Mouse (Mus musculus): ENCODE results near the gene Dkkl1. TPM values are rescaled to one million over a fixed set of nuclear protein-coding genes. Genes with fewer than 3 reads are reported as not detected.
A peak's percentile ranks its signal among the peaks of the same experiment; 100 is the strongest.
"Not testable (repeated sequence)": the region's sequence is repeated elsewhere in the genome, so short reads cannot be mapped to it uniquely, and the experiment has no call there.

Dkkl1 gene
- 4.2 and 8.6 TPM in 2 replicates for polyA plus RNA-seq (2011; ENCODE audit: insufficient read depth, insufficient read length, low read depth, missing spikeins)

DNA sequence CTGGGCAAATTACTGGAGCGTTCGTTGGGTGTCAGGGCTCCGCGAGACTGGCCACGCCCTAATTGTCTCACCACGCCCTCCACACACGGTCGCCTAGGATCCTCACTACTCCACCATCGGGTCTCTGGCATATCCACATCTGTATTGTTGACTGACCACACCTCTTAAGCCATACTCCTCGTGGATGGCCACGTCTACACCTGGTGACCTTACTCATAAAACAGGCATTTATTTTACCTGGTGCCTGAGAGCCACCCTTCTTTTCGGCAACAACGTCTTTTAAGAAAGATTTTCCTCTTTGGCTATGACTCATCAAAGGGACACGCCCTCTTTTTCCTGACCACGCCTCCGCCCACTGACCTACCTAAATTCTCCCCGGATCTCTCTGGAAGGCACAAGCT, at the start of gene Dkkl1:
Dkkl1 (minus strand) TSS at position 297 of the 401 bp plus-strand sequence.
- H3K27ac ChIP-seq (ENCODE audit: insufficient read depth, low read length), result no peak within 1 kb of the TSS
- H3K36me3 ChIP-seq (ENCODE audit: control insufficient read depth, insufficient read depth, low read length, poor library complexity, severe bottlenecking), result no peaks in the 10 kb centered on the region
- no peak within 1 kb of the TSS for H3K9ac ChIP-seq (ENCODE audit: low read depth, poor library complexity, severe bottlenecking)
- H3K4me3 ChIP-seq (ENCODE audit: low read depth, low read length), result peak within 1 kb of the TSS; percentile 24
- no peaks in the 10 kb centered on the region for H3K27me3 ChIP-seq (ENCODE audit: control insufficient read depth, insufficient read depth, low read length, poor library complexity, severe bottlenecking)
- TF ChIP-seq CTCF (IDR thresholded peaks at IDR 0.05; ENCODE audit: low read depth, low read length) (no peak), EP300 (IDR thresholded peaks at IDR 0.05; ENCODE audit: insufficient read depth, low read depth, low read length) (no peak), POLR2A (IDR thresholded peaks at IDR 0.05; ENCODE audit: insufficient read depth, low read length) (no peak)
- peaks cover 1% of the 10 kb centered on the region for H3K4me1 ChIP-seq (ENCODE audit: control insufficient read depth, insufficient read depth, low read length)
- H3K9me3 ChIP-seq (replicated peaks; ENCODE audit: control insufficient read depth, insufficient read depth, low read length, poor library complexity, severe bottlenecking), result no peaks in the 10 kb centered on the region

DNA sequence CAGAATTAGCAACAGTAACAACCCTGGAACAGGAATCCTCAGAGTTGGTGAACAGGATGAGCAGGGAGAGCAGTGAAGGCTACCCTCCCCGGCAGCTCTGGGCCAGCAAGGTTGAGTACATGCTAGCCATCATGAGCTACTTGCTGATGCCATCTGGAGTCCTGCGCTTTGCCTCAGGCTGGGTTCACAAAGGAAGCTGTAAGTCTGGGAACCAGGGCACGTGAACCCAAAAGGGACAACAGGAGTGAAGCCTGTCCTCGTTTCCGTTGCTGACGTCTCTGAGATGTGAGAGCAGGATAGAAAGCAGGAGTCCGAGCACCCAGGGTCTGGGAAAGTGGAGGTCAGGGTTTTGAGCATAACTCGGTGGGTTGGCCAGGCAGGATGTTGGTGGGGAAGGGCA, 47.3 kb upstream of the Dkkl1 start:
- no peaks in the 10 kb centered on the region for H3K27me3 ChIP-seq (ENCODE audit: control insufficient read depth, insufficient read depth, low read length, poor library complexity, severe bottlenecking)
- H3K27ac ChIP-seq (ENCODE audit: insufficient read depth, low read length), result no peak overlapping the region
- H3K4me3 ChIP-seq (ENCODE audit: low read depth, low read length), result no peak overlapping the region
- TF ChIP-seq EP300 (IDR thresholded peaks at IDR 0.05; ENCODE audit: insufficient read depth, low read depth, low read length) (no peak), POLR2A (IDR thresholded peaks at IDR 0.05; ENCODE audit: insufficient read depth, low read length) (no peak), CTCF (IDR thresholded peaks at IDR 0.05; ENCODE audit: low read depth, low read length) (no peak)
- no peaks in the 10 kb centered on the region for H3K36me3 ChIP-seq (ENCODE audit: control insufficient read depth, insufficient read depth, low read length, poor library complexity, severe bottlenecking)
- H3K9me3 ChIP-seq (replicated peaks; ENCODE audit: control insufficient read depth, insufficient read depth, low read length, poor library complexity, severe bottlenecking), result no peaks in the 10 kb centered on the region
- H3K9ac ChIP-seq (ENCODE audit: low read depth, poor library complexity, severe bottlenecking), result no peak overlapping the region
- H3K4me1 ChIP-seq (ENCODE audit: control insufficient read depth, insufficient read depth, low read length), result no peaks in the 10 kb centered on the region

DNA sequence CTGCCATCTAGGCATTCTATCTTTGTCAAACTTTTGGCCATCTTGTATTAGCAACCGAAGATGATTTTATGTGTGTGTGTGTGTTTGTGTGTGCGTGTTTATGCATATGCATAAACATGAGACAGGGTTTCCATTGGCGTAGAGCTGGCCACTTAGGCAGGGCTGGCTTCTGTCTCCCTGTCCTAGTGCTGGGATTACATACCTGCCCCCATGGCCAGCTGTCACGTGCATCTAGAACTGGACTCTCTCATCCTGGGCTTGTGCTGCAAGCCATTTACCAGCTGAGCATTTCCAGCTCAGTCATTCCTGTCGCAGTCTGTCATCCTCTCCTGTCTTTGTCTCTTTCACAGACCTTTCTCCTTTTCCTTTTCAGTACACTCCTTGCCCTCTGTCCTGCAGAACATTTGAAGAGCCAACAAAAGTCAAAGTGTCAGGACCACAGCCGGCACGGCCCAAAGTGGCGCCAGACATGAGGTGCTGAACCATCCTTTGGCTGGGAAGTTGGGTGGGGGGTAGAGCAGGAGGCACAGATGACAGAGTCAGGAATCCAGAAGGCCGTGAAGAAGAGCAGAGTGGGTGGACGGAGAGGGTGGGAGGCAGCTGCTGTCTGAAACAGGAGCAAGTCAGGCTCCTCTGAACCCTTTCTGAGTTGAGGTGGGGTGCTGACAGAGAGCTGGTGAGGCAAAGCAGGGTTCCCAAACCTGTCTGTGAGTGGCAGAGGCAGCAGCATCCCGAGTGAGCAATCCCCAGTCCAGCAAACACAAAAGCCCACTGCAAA, 45.3 kb upstream of the Dkkl1 start:
- Histone ChIP-seq H3K4me1 (ENCODE audit: control insufficient read depth, insufficient read depth, low read length) (no peaks in the 10 kb centered on the region), H3K4me3 (ENCODE audit: low read depth, low read length) (no peak overlapping the region), H3K9me3 (replicated peaks; ENCODE audit: control insufficient read depth, insufficient read depth, low read length, poor library complexity, severe bottlenecking) (no peaks in the 10 kb centered on the region), H3K27ac (ENCODE audit: insufficient read depth, low read length) (no peak overlapping the region), H3K27me3 (ENCODE audit: control insufficient read depth, insufficient read depth, low read length, poor library complexity, severe bottlenecking) (no peaks in the 10 kb centered on the region), H3K9ac (ENCODE audit: low read depth, poor library complexity, severe bottlenecking) (no peak overlapping the region), H3K36me3 (ENCODE audit: control insufficient read depth, insufficient read depth, low read length, poor library complexity, severe bottlenecking) (no peaks in the 10 kb centered on the region)
- TF ChIP-seq EP300 (IDR thresholded peaks at IDR 0.05; ENCODE audit: insufficient read depth, low read depth, low read length) (no peak), POLR2A (IDR thresholded peaks at IDR 0.05; ENCODE audit: insufficient read depth, low read length) (no peak), CTCF (IDR thresholded peaks at IDR 0.05; ENCODE audit: low read depth, low read length) (no peak)

DNA sequence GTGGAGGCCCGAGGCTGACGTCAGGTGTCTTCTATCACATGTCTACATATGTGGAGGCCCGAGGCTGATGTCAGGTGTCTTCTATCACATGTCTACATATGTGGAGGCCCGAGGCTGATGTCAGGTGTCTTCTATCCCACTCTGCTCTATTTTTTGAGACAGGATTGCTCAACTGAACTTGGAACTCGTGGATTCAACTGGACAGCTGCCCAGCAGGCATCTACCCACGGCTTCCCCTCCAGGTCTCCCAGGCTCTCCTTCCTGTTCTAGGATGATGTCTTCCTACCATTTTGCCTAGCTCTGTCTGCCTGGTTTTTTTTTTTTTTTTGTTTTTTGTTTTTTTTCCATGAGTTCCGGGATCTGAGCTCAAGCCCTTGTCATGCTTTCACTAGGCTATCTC, 43.9 kb upstream of the Dkkl1 start:
- H3K36me3 ChIP-seq (ENCODE audit: control insufficient read depth, insufficient read depth, low read length, poor library complexity, severe bottlenecking); H3K27me3 ChIP-seq (ENCODE audit: control insufficient read depth, insufficient read depth, low read length, poor library complexity, severe bottlenecking); H3K9ac ChIP-seq (ENCODE audit: low read depth, poor library complexity, severe bottlenecking); H3K27ac ChIP-seq (ENCODE audit: insufficient read depth, low read length); H3K4me1 ChIP-seq (ENCODE audit: control insufficient read depth, insufficient read depth, low read length); H3K9me3 ChIP-seq (replicated peaks; ENCODE audit: control insufficient read depth, insufficient read depth, low read length, poor library complexity, severe bottlenecking); H3K4me3 ChIP-seq (ENCODE audit: low read depth, low read length): not testable (repeated sequence)

DNA sequence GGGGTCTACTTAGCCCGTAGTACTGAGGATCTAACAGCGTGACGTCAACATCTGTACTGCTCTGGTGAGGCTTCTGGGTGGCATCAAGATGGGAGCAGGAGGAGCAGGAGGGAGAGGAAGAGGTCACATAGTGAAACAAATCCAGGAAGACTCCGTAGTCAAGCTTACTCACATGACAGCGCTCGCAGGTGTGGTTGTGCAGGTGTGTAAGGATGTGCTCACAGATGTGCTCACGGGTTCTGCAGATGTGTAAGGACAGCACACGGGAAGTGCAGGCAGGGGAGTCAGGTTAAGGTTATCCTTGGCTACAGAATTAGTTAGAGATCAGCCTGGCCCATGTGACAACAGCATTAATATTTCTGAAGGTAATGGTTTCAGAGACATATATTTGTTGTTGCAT, 41.9 kb upstream of the Dkkl1 start:
- Histone ChIP-seq H3K27ac (ENCODE audit: insufficient read depth, low read length) (no peak overlapping the region), H3K4me1 (ENCODE audit: control insufficient read depth, insufficient read depth, low read length) (no peaks in the 10 kb centered on the region), H3K9ac (ENCODE audit: low read depth, poor library complexity, severe bottlenecking) (no peak overlapping the region), H3K36me3 (ENCODE audit: control insufficient read depth, insufficient read depth, low read length, poor library complexity, severe bottlenecking) (no peaks in the 10 kb centered on the region), H3K27me3 (ENCODE audit: control insufficient read depth, insufficient read depth, low read length, poor library complexity, severe bottlenecking) (no peaks in the 10 kb centered on the region), H3K9me3 (replicated peaks; ENCODE audit: control insufficient read depth, insufficient read depth, low read length, poor library complexity, severe bottlenecking) (no peaks in the 10 kb centered on the region), H3K4me3 (ENCODE audit: low read depth, low read length) (no peak overlapping the region)
- no peak for TF ChIP-seq EP300 (IDR thresholded peaks at IDR 0.05; ENCODE audit: insufficient read depth, low read depth, low read length)
- TF ChIP-seq CTCF (IDR thresholded peaks at IDR 0.05; ENCODE audit: low read depth, low read length), result no peak
- TF ChIP-seq POLR2A (IDR thresholded peaks at IDR 0.05; ENCODE audit: insufficient read depth, low read length), result no peak

DNA sequence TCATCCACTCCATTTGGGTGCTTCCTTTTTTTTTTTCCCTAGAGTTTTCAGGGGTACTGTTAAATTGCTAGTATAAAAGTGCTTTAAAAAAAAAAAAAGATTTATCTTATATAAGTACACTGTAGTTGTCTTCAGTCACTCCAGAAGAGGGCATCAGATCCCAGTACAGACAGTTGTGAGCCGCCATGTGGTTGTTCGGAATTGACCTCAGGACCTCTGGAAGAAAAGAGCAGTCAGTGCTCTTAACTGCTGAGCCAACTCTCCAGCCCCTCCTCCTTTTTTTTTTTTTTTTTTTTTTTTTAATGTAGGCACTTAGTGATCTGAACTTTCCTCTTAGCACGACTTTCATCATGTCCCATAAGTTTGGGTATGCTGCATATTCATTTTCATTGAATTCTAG, 35.7 kb upstream of the Dkkl1 start:
- Histone ChIP-seq H3K27ac (ENCODE audit: insufficient read depth, low read length) (no peak overlapping the region), H3K9ac (ENCODE audit: low read depth, poor library complexity, severe bottlenecking) (no peak overlapping the region), H3K27me3 (ENCODE audit: control insufficient read depth, insufficient read depth, low read length, poor library complexity, severe bottlenecking) (no peaks in the 10 kb centered on the region), H3K4me3 (ENCODE audit: low read depth, low read length) (no peak overlapping the region), H3K36me3 (ENCODE audit: control insufficient read depth, insufficient read depth, low read length, poor library complexity, severe bottlenecking) (no peaks in the 10 kb centered on the region), H3K4me1 (ENCODE audit: control insufficient read depth, insufficient read depth, low read length) (no peaks in the 10 kb centered on the region), H3K9me3 (replicated peaks; ENCODE audit: control insufficient read depth, insufficient read depth, low read length, poor library complexity, severe bottlenecking) (no peaks in the 10 kb centered on the region)
- TF ChIP-seq POLR2A (IDR thresholded peaks at IDR 0.05; ENCODE audit: insufficient read depth, low read length) (no peak), EP300 (IDR thresholded peaks at IDR 0.05; ENCODE audit: insufficient read depth, low read depth, low read length) (no peak), CTCF (IDR thresholded peaks at IDR 0.05; ENCODE audit: low read depth, low read length) (peak; percentile 7)
